Mouse (Mus musculus) lung, postnatal 0 days (tissue): ENCODE results near the gene Sec16a. TPM values are rescaled to one million over a fixed set of nuclear protein-coding genes. Genes with fewer than 3 reads are reported as not detected.

ENCODE experiments used
- ATAC-seq: fragments of 200-750 bp; cut with Nextera tagmentation; 2 replicates; pipeline ENCODE4 v1.8.0; 2017; ENCODE audit warnings: moderate library complexity
- DNase-seq: peaks from one replicate; pipeline ENCODE4 v3.0.0-alpha.2; 2016; ENCODE audit warnings: low spot score
- H3K27ac ChIP-seq: fragments of 300-500 bp; sonication (generic); 2 replicates; pipeline ENCODE4 v1.5.1; 2014; ENCODE audit warnings: antibody characterized with exemption, mild to moderate bottlenecking, low read length, mixed read lengths
- H3K27me3 ChIP-seq: fragments of 300-500 bp; sonication (generic); replicated peaks from 2 replicates; pipeline ENCODE4 v1.6.1; 2014; ENCODE audit warnings: low read length, mixed read lengths; ENCODE audit not compliant: insufficient read depth
- H3K36me3 ChIP-seq: fragments of 300-500 bp; sonication (generic); 2 replicates; pipeline ENCODE4 v1.6.1; 2014; ENCODE audit warnings: low read length, mixed read lengths; ENCODE audit not compliant: insufficient read depth
- H3K4me1 ChIP-seq: fragments of 300-500 bp; sonication (generic); 2 replicates; pipeline ENCODE4 v1.6.1; 2014; ENCODE audit warnings: antibody characterized with exemption, low read depth, low read length, mixed read lengths; ENCODE audit not compliant: insufficient read depth
- H3K4me2 ChIP-seq: fragments of 300-500 bp; sonication (generic); replicated peaks from 2 replicates; pipeline ENCODE4 v1.6.1; 2014; ENCODE audit warnings: low read depth, mild to moderate bottlenecking, low read length, moderate library complexity, mixed read lengths
- H3K4me3 ChIP-seq: fragments of 300-500 bp; sonication (generic); 2 replicates; pipeline ENCODE4 v1.5.1; 2014; ENCODE audit warnings: low read depth, low read length
- H3K9ac ChIP-seq: fragments of 300-500 bp; sonication (generic); replicated peaks from 2 replicates; pipeline ENCODE4 v1.6.1; 2014; ENCODE audit warnings: low read depth, mild to moderate bottlenecking
- H3K9me3 ChIP-seq: fragments of 300-500 bp; sonication (generic); 2 replicates; pipeline ENCODE4 v1.6.1; 2016; ENCODE audit warnings: low read length, mixed read lengths
- CTCF ChIP-seq: IDR thresholded peaks from 2 replicates; pipeline ENCODE4 v1.5.1; 2016; ENCODE audit warnings: antibody characterized with exemption, mild to moderate bottlenecking
- EP300 ChIP-seq: IDR thresholded peaks from 2 replicates; pipeline ENCODE4 v1.6.1; 2016; ENCODE audit warnings: antibody characterized with exemption, mild to moderate bottlenecking, control low read depth
- WGBS: fragments of 180-500 bp; shearing (Covaris S2); extraction: QIAGEN DNeasy Blood & Tissue Kit; methylation state at CpG from one replicate; pipeline ENCODE4 v1.1.7; 2014; 5-methylcytosine and 5-hydroxymethylcytosine counted together
- microRNA-seq: library from miRNA; unstranded; fragments of <30 nt; microRNA quantifications from one replicate; pipeline ENCODE4, GENCODE M21; 2016
- polyA plus RNA-seq: library from polyadenylated mRNA; unstranded; fragments of >200 nt; fragmentation: Nextera tagmentation; extraction: Ambion mirVana; gene quantifications from 2 replicates; pipeline ENCODE4 v1.2.1, GENCODE M21; 2015

Gene Sec16a
- polyA plus RNA-seq, 1 experiment from 2014 or later, result 10.2 TPM

DNA sequence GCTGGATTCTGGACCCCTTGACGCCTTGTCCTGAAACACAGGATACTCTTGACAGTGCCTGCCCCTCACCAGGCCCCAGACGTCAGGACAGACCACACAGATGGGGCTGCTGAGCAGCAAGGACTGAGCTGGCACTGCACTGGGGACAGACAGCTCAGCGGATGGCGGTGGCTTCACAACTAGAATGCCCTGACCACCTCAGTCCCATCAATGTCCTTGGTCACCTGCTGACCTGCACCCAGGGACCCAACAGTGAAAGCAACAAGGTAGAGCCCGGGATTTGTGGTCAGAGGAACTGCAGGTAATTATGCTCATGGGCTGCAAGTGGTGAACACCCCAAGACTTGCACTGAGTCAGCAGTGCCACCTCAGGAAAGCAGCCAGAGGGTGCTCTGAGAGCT lies 82.0 kb downstream of the Sec16a start:
- WGBS, result 84% methylated on average over 5 of the region's 5 CpGs
- TF ChIP-seq EP300, result no peak
- no peak for TF ChIP-seq CTCF

GRCm38 (mm10) chr2:26360772-26361171 lies 84.2 kb downstream of the Sec16a start, which contains the start of gene Card9:
Card9 (minus strand) TSS chr2:26360918.
- Histone ChIP-seq H3K27me3 (no peaks in the 10 kb centered on the region), H3K4me3 (no peak within 1 kb of the TSS), H3K4me1 (no peaks in the 10 kb centered on the region; the same call in 1 of the 2 replicates), H3K9me3 (no peaks in the 10 kb centered on the region), H3K27ac (peak within 1 kb of the TSS; percentile 38; the same call in 1 of the 2 replicates), H3K36me3 (no peaks in the 10 kb centered on the region), H3K4me2 (0 out of 2 replicates have a peak within 1 kb of the TSS, but pooled peaks have one; percentile 11), H3K9ac (no peak within 1 kb of the TSS)
- DNase-seq (peak; percentile 32), ATAC-seq (peak; percentile 13; the same call in 1 of the 2 replicates)
- 33% methylated on average over 3 of the region's 3 CpGs for WGBS
- TF ChIP-seq EP300, result no peak
- TF ChIP-seq CTCF, result no peak

More for the DNA sequence above, 82.0 kb downstream of the Sec16a start:
- Histone ChIP-seq H3K36me3 (peaks cover 14% of the 10 kb centered on the region; the same call in 1 of the 2 replicates), H3K4me1 (no peaks in the 10 kb centered on the region; the same call in 1 of the 2 replicates), H3K27me3 (no peaks in the 10 kb centered on the region), H3K4me3 (no peak overlapping the region), H3K4me2 (no peak overlapping the region), H3K9ac (no peak overlapping the region), H3K9me3 (no peaks in the 10 kb centered on the region), H3K27ac (no peak overlapping the region)
- ATAC-seq (no peak), DNase-seq (no peak)

- no peaks in the 10 kb centered on the region for H3K36me3 ChIP-seq
- DNase-seq (peak; percentile 66), ATAC-seq (peak; percentile 49)
- H3K27ac ChIP-seq, result no peak overlapping the region
- 42% methylated on average over 6 of the region's 6 CpGs for WGBS
- H3K9ac ChIP-seq, result no peak overlapping the region
- TF ChIP-seq CTCF, result no peak
- no peak for TF ChIP-seq EP300
- no peaks in the 10 kb centered on the region for H3K27me3 ChIP-seq
- H3K4me3 ChIP-seq, result no peak overlapping the region
- 0 out of 2 replicates have a peak overlapping the region, but pooled peaks have one; percentile 11 for H3K4me2 ChIP-seq
- no peaks in the 10 kb centered on the region; the same call in 1 of the 2 replicates for H3K4me1 ChIP-seq
- H3K9me3 ChIP-seq, result no peaks in the 10 kb centered on the region
Observed at GRCm38 (mm10) chr2:26359983-26360382, 85.0 kb downstream of the Sec16a start.

Small RNA genes within 50 kb of the gene (microRNA-seq; reads per million reads assigned to microRNA genes)
- 1.2 reads per million for gene Mir6996

Other genes with a start within 250 kb of the Sec16a start
- not detected in 2 replicates for gene Lhx3, start 236.9 kb downstream of the Sec16a start, polyA plus RNA-seq
- 11.3 and 12.9 TPM in 2 replicates for gene Qsox2, start 207.7 kb downstream of the Sec16a start, polyA plus RNA-seq
- 0.61 and 0.77 TPM in 2 replicates for gene Ccdc187, start 150.7 kb downstream of the Sec16a start, polyA plus RNA-seq
- 29.0 and 33.0 TPM in 2 replicates for gene Gpsm1, start 129.7 kb downstream of the Sec16a start, polyA plus RNA-seq
- gene Dnlz, start 93.1 kb downstream of the Sec16a start, polyA plus RNA-seq, result 14.2 and 15.5 TPM in 2 replicates
- 9.9 and 10.9 TPM in 2 replicates for gene Card9, start 84.3 kb downstream of the Sec16a start, polyA plus RNA-seq
- gene Snapc4, start 64.6 kb downstream of the Sec16a start, polyA plus RNA-seq, result 7.4 and 9.3 TPM in 2 replicates
- gene Entr1, start 55.9 kb downstream of the Sec16a start, polyA plus RNA-seq, result 75.3 and 85.5 TPM in 2 replicates
- gene Pmpca, start 55.9 kb downstream of the Sec16a start, polyA plus RNA-seq, result 39.0 and 42.0 TPM in 2 replicates
- gene Inpp5e, start 36.0 kb downstream of the Sec16a start, polyA plus RNA-seq, result 11.0 and 11.2 TPM in 2 replicates
- gene Notch1, start 71.4 kb upstream of the Sec16a start, polyA plus RNA-seq, result 11.8 and 14.7 TPM in 2 replicates
- 412 and 467 TPM in 2 replicates for gene Egfl7, start 134.8 kb upstream of the Sec16a start, polyA plus RNA-seq
- not detected in 2 replicates for gene Gm20532, start 141.4 kb upstream of the Sec16a start, polyA plus RNA-seq
- gene Agpat2, start 159.2 kb upstream of the Sec16a start, polyA plus RNA-seq, result 59.5 and 72.8 TPM in 2 replicates
- gene Fam69b, start 183.2 kb upstream of the Sec16a start, polyA plus RNA-seq, result 6.2 and 8.2 TPM in 2 replicates
- gene Lcn4, start 226.1 kb upstream of the Sec16a start, polyA plus RNA-seq, result not detected in 2 replicates